16 mouse cellular contexts compared by ENCODE assay signal in genomic region chr6:135993897-135994296, GRCm38 (mm10).
A peak's percentile ranks its signal among the peaks of the same experiment; 100 is the strongest.
DNase-seq lines count a peak whose midpoint lies in the region; ATAC-seq lines count a peak whose summit lies in the region.
"Had no signal": no experiment of that assay in that cellular context is flagged by ENCODE, and none has a peak within 500 bp of the region (broad histone marks: within the 10 kb centered on the region; RNA-seq: fewer than 3 reads in every experiment).

No protein-coding gene starts in this region.

- intact Hi-C loops in heart, postnatal 25 days (cut with DNase I): no loop called here
- intact Hi-C loops in heart, postnatal 10 days (cut with DNase I): no loop called here

- no peak for DNase-seq in kidney, adult 11 months
- DNase-seq in brain, adult 2 months (ENCODE audit: low read depth, low spot score): peak; percentile 49
- no peak for DNase-seq in urinary bladder, postnatal 14 days (ENCODE audit: low spot score)
- DNase-seq in heart, postnatal 25 days (ENCODE audit: low spot score): no peak
- no peak for DNase-seq in heart, postnatal 10 days
- DNase-seq: cerebellum, adult 18-20 months; forebrain, postnatal 0 days; gastrocnemius, postnatal 25 days had no signal

- ATAC-seq in kidney, embryonic 14.5 days (ENCODE audit: low FRiP score, low TSS enrichment): peak; percentile 71; the same call in 1 of the 2 replicates
- ATAC-seq in hindbrain, embryonic 12.5 days (ENCODE audit: low FRiP score): peak; percentile 60
- peak; percentile 80 for ATAC-seq in midbrain, embryonic 13.5 days
- ATAC-seq: forebrain, postnatal 0 days; intestine, postnatal 0 days had no signal

- WGBS in kidney, embryonic 14.5 days: 61% methylated on average over 3 of the region's 3 CpGs
- WGBS in hindbrain, embryonic 12.5 days: 49% methylated on average over 3 of the region's 3 CpGs
- 42% methylated on average over 3 of the region's 3 CpGs for WGBS in midbrain, embryonic 13.5 days

- H3K4me1 ChIP-seq in kidney, embryonic 14.5 days (ENCODE audit: control insufficient read depth, insufficient read depth, low read length): no peaks in the 10 kb centered on the region
- H3K4me1 ChIP-seq in hindbrain, embryonic 12.5 days: peaks cover 13% of the 10 kb centered on the region
- H3K4me1 ChIP-seq in midbrain, embryonic 13.5 days (replicated peaks): peaks cover 21% of the 10 kb centered on the region
- H3K4me1 ChIP-seq: lung, embryonic 15.5 days had no signal

- H3K9me3 ChIP-seq in kidney, embryonic 14.5 days (ENCODE audit: control insufficient read depth, low read length): peaks cover 2% of the 10 kb centered on the region; the same call in 1 of the 2 replicates
- H3K9me3 ChIP-seq in hindbrain, embryonic 12.5 days (replicated peaks): peaks cover 12% of the 10 kb centered on the region; the same call in 1 of the 2 replicates
- peaks cover 5% of the 10 kb centered on the region; the same call in 1 of the 2 replicates for H3K9me3 ChIP-seq in midbrain, embryonic 13.5 days
- H3K9me3 ChIP-seq: lung, embryonic 15.5 days had no signal

- H3K36me3 ChIP-seq in kidney, embryonic 14.5 days (ENCODE audit: control insufficient read depth, insufficient read depth, low read length): no peaks in the 10 kb centered on the region
- no peaks in the 10 kb centered on the region for H3K36me3 ChIP-seq in hindbrain, embryonic 12.5 days
- no peaks in the 10 kb centered on the region for H3K36me3 ChIP-seq in midbrain, embryonic 13.5 days
- H3K36me3 ChIP-seq: lung, embryonic 15.5 days had no signal

- no peak overlapping the region for H3K4me2 ChIP-seq in kidney, embryonic 14.5 days (replicated peaks; ENCODE audit: low read depth, low read length)
- H3K4me2 ChIP-seq in hindbrain, embryonic 12.5 days (replicated peaks): no peak overlapping the region
- no peak overlapping the region for H3K4me2 ChIP-seq in midbrain, embryonic 13.5 days (replicated peaks)
- H3K4me2 ChIP-seq: liver, embryonic 11.5 days; lung, embryonic 15.5 days had no signal

- no peak overlapping the region for H3K4me3 ChIP-seq in kidney, embryonic 14.5 days (ENCODE audit: low read length)
- H3K4me3 ChIP-seq in hindbrain, embryonic 12.5 days: no peak overlapping the region
- no peak overlapping the region for H3K4me3 ChIP-seq in midbrain, embryonic 13.5 days (replicated peaks)
- H3K4me3 ChIP-seq: erythroblast, embryonic 14.5 days; lung, embryonic 15.5 days; myocyte had no signal

- no peak overlapping the region for H3K9ac ChIP-seq in kidney, embryonic 14.5 days (ENCODE audit: low read depth, low read length)
- no peak overlapping the region for H3K9ac ChIP-seq in hindbrain, embryonic 12.5 days
- no peak overlapping the region for H3K9ac ChIP-seq in midbrain, embryonic 13.5 days (replicated peaks)
- H3K9ac ChIP-seq: forebrain, postnatal 0 days; lung, embryonic 15.5 days had no signal

- no peak overlapping the region for H3K27ac ChIP-seq in kidney, embryonic 14.5 days (ENCODE audit: low read depth, low read length)
- H3K27ac ChIP-seq in hindbrain, embryonic 12.5 days: no peak overlapping the region
- no peak overlapping the region for H3K27ac ChIP-seq in midbrain, embryonic 13.5 days
- H3K27ac ChIP-seq: lung, embryonic 15.5 days had no signal

- H3K27me3 ChIP-seq in kidney, embryonic 14.5 days (ENCODE audit: control insufficient read depth, insufficient read depth, low read length): no peaks in the 10 kb centered on the region
- no peaks in the 10 kb centered on the region for H3K27me3 ChIP-seq in hindbrain, embryonic 12.5 days
- no peaks in the 10 kb centered on the region for H3K27me3 ChIP-seq in midbrain, embryonic 13.5 days
- H3K27me3 ChIP-seq: lung, embryonic 15.5 days had no signal
